Mouse (Mus musculus) intestine, embryonic 16.5 days (tissue): Measurements from ENCODE around the gene Spata46. TPM values are rescaled to one million over a fixed set of nuclear protein-coding genes. Genes with fewer than 3 reads are reported as not detected.

Source experiments
- ATAC-seq: fragments of 200-750 bp; cut with Nextera tagmentation; 2 replicates; pipeline ENCODE4 v1.8.0; 2017; ENCODE audit warnings: moderate TSS enrichment, moderate library complexity
- H3K27ac ChIP-seq: fragments of 300-500 bp; sonication (generic); 2 replicates; pipeline ENCODE4 v1.5.1; 2014; ENCODE audit warnings: mild to moderate bottlenecking, low read length
- H3K27me3 ChIP-seq: fragments of 300-500 bp; sonication (generic); replicated peaks from 2 replicates; pipeline ENCODE4 v1.6.1; 2014; ENCODE audit warnings: low read length, control low read depth, mixed read lengths; ENCODE audit not compliant: control insufficient read depth, insufficient read depth
- H3K36me3 ChIP-seq: fragments of 300-500 bp; sonication (generic); 2 replicates; pipeline ENCODE4 v1.6.1; 2014; ENCODE audit warnings: low read length, control low read depth; ENCODE audit not compliant: control insufficient read depth, insufficient read depth
- H3K4me1 ChIP-seq: fragments of 300-500 bp; sonication (generic); 2 replicates; pipeline ENCODE4 v1.6.1; 2014; ENCODE audit warnings: low read length, control low read depth, mixed read lengths; ENCODE audit not compliant: control insufficient read depth, insufficient read depth
- H3K4me2 ChIP-seq: fragments of 300-500 bp; sonication (generic); 2 replicates; pipeline ENCODE4 v1.6.1; 2014; ENCODE audit warnings: low read depth, low read length, control low read depth
- H3K4me3 ChIP-seq: fragments of 300-500 bp; sonication (generic); 2 replicates; pipeline ENCODE4 v1.5.1; 2014; ENCODE audit warnings: mild to moderate bottlenecking, low read length
- H3K9ac ChIP-seq: fragments of 300-500 bp; sonication (generic); 2 replicates; pipeline ENCODE4 v1.6.1; 2014; ENCODE audit warnings: low read depth, low read length
- H3K9me3 ChIP-seq: fragments of 300-500 bp; sonication (generic); 2 replicates; pipeline ENCODE4 v1.6.1; 2016; ENCODE audit warnings: low read length, control low read depth; ENCODE audit not compliant: control insufficient read depth
- WGBS: fragments of 180-500 bp; shearing (Covaris S2); extraction: QIAGEN DNeasy Blood & Tissue Kit; methylation state at CpG from one replicate; pipeline ENCODE4 v1.1.7; 2014; 5-methylcytosine and 5-hydroxymethylcytosine counted together
- polyA plus RNA-seq: library from polyadenylated mRNA; unstranded; fragments of >200 nt; fragmentation: Nextera tagmentation; extraction: Ambion mirVana; gene quantifications from 2 replicates; pipeline ENCODE4 v1.2.1, GENCODE M21; 2015

Spata46 gene
- polyA plus RNA-seq, 1 experiment from 2014 or later = 1.0 TPM

DNA sequence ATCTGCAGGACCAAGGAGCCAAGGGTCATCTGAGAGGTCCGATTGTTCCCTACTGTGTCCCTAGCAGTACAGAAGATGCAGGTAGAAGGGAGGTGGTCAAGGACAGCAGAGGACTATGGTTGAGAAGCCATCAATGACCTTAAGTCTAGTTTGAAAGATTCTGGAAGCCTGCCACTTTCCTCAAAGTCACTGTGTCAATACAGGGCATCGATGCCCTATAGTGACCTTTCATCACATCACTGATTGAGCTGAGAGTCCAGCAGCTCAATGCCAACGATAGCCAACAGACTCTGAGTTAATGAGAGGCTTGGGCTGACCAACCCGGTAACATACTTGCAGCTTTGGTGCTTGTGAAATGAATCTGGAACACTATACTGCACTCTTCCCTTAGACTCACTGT, 16.7 kb downstream of the Spata46 start:
- Histone ChIP-seq H3K9me3 (no peaks in the 10 kb centered on the region), H3K27me3 (no peaks in the 10 kb centered on the region), H3K9ac (no peak overlapping the region), H3K36me3 (no peaks in the 10 kb centered on the region), H3K4me1 (no peaks in the 10 kb centered on the region), H3K4me3 (no peak overlapping the region), H3K27ac (no peak overlapping the region), H3K4me2 (no peak overlapping the region)
- ATAC-seq = no peak
- WGBS = 86% methylated on average over 4 of the region's 4 CpGs

- Histone ChIP-seq H3K36me3 (no peaks in the 10 kb centered on the region), H3K27ac (no peak overlapping the region), H3K9ac (no peak overlapping the region), H3K4me1 (no peaks in the 10 kb centered on the region), H3K27me3 (no peaks in the 10 kb centered on the region), H3K9me3 (no peaks in the 10 kb centered on the region), H3K4me3 (no peak overlapping the region), H3K4me2 (no peak overlapping the region)
- WGBS = 59% methylated on average over 6 of the region's 6 CpGs
- ATAC-seq = no peak
Observed at GRCm38 (mm10) chr1:170331926-170332325, 23.3 kb downstream of the Spata46 start.

GRCm38 (mm10) chr1:170332775-170333174, 24.2 kb downstream of the Spata46 start:
- Histone ChIP-seq H3K4me2 (no peak overlapping the region), H3K27me3 (no peaks in the 10 kb centered on the region), H3K9me3 (no peaks in the 10 kb centered on the region), H3K4me3 (no peak overlapping the region), H3K9ac (no peak overlapping the region), H3K27ac (no peak overlapping the region), H3K4me1 (no peaks in the 10 kb centered on the region), H3K36me3 (no peaks in the 10 kb centered on the region)
- ATAC-seq = no peak
- WGBS = 84% methylated on average over 4 of the region's 4 CpGs

DNA sequence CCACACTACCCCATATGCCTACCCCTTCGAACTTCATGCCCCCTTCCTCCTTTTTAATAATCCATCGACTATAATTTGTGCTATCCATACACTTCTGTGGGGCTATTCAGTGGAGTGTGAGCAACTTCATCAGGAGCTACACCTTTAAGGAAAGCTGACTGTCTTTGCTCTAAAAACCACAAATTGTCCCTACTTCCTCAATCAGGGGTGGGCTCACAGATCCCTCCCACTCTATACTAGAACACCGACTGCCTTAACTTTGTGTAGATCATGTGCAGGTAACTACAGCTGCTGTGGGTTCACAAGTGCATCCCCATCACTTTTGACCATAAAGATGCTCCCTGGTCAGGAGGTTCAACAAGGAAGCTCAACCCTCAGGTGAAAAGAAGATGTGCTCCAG, 31.3 kb downstream of the Spata46 start:
- ATAC-seq = no peak
- Histone ChIP-seq H3K4me3 (no peak overlapping the region), H3K4me1 (no peaks in the 10 kb centered on the region), H3K27ac (no peak overlapping the region), H3K9me3 (no peaks in the 10 kb centered on the region), H3K36me3 (no peaks in the 10 kb centered on the region), H3K9ac (no peak overlapping the region), H3K4me2 (no peak overlapping the region), H3K27me3 (no peaks in the 10 kb centered on the region)
- 88% methylated on average over 3 of the region's 3 CpGs for WGBS

DNA sequence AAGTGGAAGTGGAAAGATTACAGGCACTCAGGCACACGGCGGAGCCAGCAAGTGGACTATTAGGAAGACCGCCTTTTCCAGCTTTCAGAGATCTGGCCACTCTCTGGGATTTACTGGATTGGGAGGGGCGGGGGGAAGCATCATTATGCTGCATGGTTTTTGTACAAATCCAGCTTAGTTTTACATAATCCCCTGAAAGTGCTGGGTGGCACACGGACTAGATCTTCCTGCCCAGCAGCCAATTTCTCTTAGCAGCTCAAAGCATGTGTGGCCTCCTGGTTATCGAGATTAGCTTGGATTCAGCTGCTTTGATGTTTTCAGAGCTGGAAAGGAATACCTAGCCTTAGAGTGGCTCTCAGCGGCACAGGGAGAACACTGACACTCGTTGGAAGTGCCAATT, 34.5 kb downstream of the Spata46 start:
- no peak overlapping the region for H3K4me2 ChIP-seq
- no peak overlapping the region for H3K4me3 ChIP-seq
- 87% methylated on average over 8 of the region's 8 CpGs for WGBS
- H3K9ac ChIP-seq = no peak overlapping the region
- H3K36me3 ChIP-seq = no peaks in the 10 kb centered on the region
- H3K4me1 ChIP-seq = no peaks in the 10 kb centered on the region
- H3K27ac ChIP-seq = no peak overlapping the region
- no peaks in the 10 kb centered on the region for H3K27me3 ChIP-seq
- H3K9me3 ChIP-seq = no peaks in the 10 kb centered on the region
- ATAC-seq = no peak

DNA sequence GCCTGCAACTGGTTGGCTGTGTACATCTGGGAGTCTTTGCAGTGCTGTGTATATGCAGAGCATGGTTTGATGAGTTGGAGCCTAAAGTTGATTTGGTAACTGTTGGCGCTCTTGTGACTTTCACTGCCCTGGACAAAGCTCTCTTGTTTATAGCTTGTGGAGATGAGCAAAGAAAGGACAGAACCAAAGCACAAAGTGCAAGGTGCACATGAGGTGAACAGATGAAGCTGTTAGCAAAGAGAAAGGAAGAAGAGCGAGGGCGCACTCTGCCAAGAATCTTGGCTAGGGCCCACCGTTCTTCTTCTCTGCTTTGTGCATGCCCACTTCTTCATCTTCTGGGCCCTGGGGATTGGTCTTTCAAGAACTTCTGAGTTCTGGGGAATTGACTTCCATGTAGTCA, 35.3 kb downstream of the Spata46 start:
- no peak for ATAC-seq
- no peaks in the 10 kb centered on the region for H3K9me3 ChIP-seq
- H3K4me3 ChIP-seq = no peak overlapping the region
- H3K9ac ChIP-seq = no peak overlapping the region
- no peaks in the 10 kb centered on the region for H3K4me1 ChIP-seq
- no peaks in the 10 kb centered on the region for H3K27me3 ChIP-seq
- no peak overlapping the region for H3K4me2 ChIP-seq
- H3K27ac ChIP-seq = no peak overlapping the region
- H3K36me3 ChIP-seq = no peaks in the 10 kb centered on the region
- 96% methylated on average over 4 of the region's 4 CpGs for WGBS

DNA sequence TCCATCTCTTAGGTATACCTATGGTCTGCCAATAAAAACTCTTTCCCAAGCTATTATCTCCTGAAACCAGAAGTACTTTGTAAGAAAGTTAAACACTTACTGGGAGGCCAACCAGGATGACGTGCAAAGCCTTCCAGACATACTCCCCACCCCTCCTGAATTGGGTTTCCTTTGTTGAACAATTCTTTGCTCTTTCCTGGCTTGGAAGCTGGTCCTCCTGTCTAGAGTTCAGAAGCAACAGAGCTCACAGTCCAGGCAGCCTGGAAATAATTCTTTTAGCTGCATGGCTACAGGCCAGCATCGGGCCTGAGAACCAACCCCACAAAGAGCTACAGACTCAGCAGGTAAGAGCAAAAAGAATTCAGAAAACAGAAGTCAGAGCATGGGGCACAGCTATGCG, 37.7 kb downstream of the Spata46 start:
- Histone ChIP-seq H3K27me3 (no peaks in the 10 kb centered on the region), H3K9ac (no peak overlapping the region), H3K4me3 (no peak overlapping the region), H3K4me1 (no peaks in the 10 kb centered on the region), H3K9me3 (no peaks in the 10 kb centered on the region), H3K36me3 (no peaks in the 10 kb centered on the region), H3K4me2 (no peak overlapping the region), H3K27ac (no peak overlapping the region)
- no peak for ATAC-seq
- 59% methylated on average over 3 of the region's 3 CpGs for WGBS

GRCm38 (mm10) chr1:170351080-170351479, 42.5 kb downstream of the Spata46 start:
- H3K27me3 ChIP-seq = no peaks in the 10 kb centered on the region

GRCm38 (mm10) chr1:170353335-170353734, 44.7 kb downstream of the Spata46 start:
- no peak overlapping the region for H3K9ac ChIP-seq
- no peaks in the 10 kb centered on the region for H3K4me1 ChIP-seq
- no peaks in the 10 kb centered on the region for H3K9me3 ChIP-seq
- H3K4me3 ChIP-seq = no peak overlapping the region
- no peak overlapping the region for H3K4me2 ChIP-seq
- ATAC-seq = no peak
- H3K27ac ChIP-seq = no peak overlapping the region
- 68% methylated on average over 3 of the region's 3 CpGs for WGBS
- no peaks in the 10 kb centered on the region for H3K27me3 ChIP-seq
- H3K36me3 ChIP-seq = no peaks in the 10 kb centered on the region

More at GRCm38 (mm10) chr1:170351080-170351479, 42.5 kb downstream of the Spata46 start:
- no peak for ATAC-seq
- no peaks in the 10 kb centered on the region for H3K9me3 ChIP-seq
- no peak overlapping the region for H3K4me2 ChIP-seq
- H3K4me3 ChIP-seq = no peak overlapping the region
- no peaks in the 10 kb centered on the region for H3K4me1 ChIP-seq
- H3K36me3 ChIP-seq = no peaks in the 10 kb centered on the region
- no peak overlapping the region for H3K27ac ChIP-seq
- H3K9ac ChIP-seq = no peak overlapping the region

DNA sequence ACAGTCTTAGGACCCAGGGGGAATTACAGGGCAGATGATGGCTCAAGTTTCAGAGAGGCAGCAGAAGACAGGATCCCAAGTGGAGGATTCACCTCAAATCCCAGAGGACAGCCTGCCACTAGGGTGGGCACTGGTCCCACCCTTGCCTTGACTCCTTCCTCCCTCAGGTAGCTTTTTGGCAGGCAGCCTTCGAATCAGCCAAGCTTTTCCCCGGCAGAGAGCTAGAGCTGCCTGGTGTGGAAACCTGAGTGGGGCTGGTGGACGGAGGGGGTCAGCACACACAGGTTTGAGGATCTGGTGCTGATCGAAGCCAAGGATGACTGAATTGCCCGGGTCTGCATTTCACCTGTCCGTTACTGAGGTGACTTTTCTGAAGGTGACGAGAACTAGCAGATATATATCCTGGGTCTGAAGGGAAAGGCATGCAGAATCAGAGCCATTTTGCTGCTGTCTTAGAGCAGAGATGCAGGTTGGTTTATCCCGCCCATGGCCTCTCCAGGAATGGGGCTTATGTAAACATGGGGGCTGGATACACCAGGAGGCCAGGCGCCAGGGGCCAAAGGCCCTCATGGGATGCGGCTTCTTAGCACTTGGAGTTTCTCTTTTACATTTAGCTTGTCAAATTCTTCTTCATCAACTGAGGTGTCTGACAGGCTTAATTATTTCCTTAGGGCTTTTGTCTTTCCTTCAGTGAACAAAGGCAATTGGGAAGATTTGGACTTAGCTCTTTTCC, 51.7 kb downstream of the Spata46 start:
- WGBS = 44% methylated on average over 10 of the region's 10 CpGs
- no peak for ATAC-seq
- Histone ChIP-seq H3K27ac (no peak overlapping the region), H3K4me3 (no peak overlapping the region), H3K27me3 (no peaks in the 10 kb centered on the region), H3K9me3 (no peaks in the 10 kb centered on the region), H3K36me3 (no peaks in the 10 kb centered on the region), H3K4me2 (no peak overlapping the region), H3K4me1 (peaks cover 6% of the 10 kb centered on the region; the same call in 1 of the 2 replicates), H3K9ac (no peak overlapping the region)
